Mouse (Mus musculus) telencephalon, adult 2 months (tissue): ENCODE data around the gene Trmt2a.

Source experiments
- DNase-seq: peaks from one replicate; pipeline ENCODE4 v3.0.0-alpha.2; 2011; ENCODE audit warnings: low read depth, low spot score

The Trmt2a gene

GRCm38 (mm10) chr16:18231047-18231446, 17.4 kb upstream of the Trmt2a start:
- DNase-seq, result no peak

GRCm38 (mm10) chr16:18231451-18231850, 17.0 kb upstream of the Trmt2a start:
- DNase-seq, result no peak

GRCm38 (mm10) chr16:18233451-18233850, 15.0 kb upstream of the Trmt2a start:
- no peak for DNase-seq

GRCm38 (mm10) chr16:18233919-18234670, 14.4 kb upstream of the Trmt2a start:
- no peak for DNase-seq

- no peak for DNase-seq
Observed at GRCm38 (mm10) chr16:18234671-18235388, 13.6 kb upstream of the Trmt2a start, which contains the start of gene Zdhhc8. Gene Zdhhc8, minus strand, starts transcription at chr16:18235136.

GRCm38 (mm10) chr16:18235389-18236065, 13.0 kb upstream of the Trmt2a start:
- DNase-seq, result no peak

- no peak for DNase-seq
Observed at GRCm38 (mm10) chr16:18236676-18237501, 11.6 kb upstream of the Trmt2a start.

- DNase-seq, result no peak
Observed at GRCm38 (mm10) chr16:18241581-18241980, 6.9 kb upstream of the Trmt2a start.

GRCm38 (mm10) chr16:18247521-18248399, 719 bp upstream of the Trmt2a start:
- no peak for DNase-seq

- no peak for DNase-seq
Observed at GRCm38 (mm10) chr16:18249364-18249967, 987 bp downstream of the Trmt2a start.

- DNase-seq, result no peak
Observed at GRCm38 (mm10) chr16:18250231-18250630, 1.8 kb downstream of the Trmt2a start.

GRCm38 (mm10) chr16:18250828-18251790, 2.6 kb downstream of the Trmt2a start:
- no peak for DNase-seq

- DNase-seq, result no peak
Observed at GRCm38 (mm10) chr16:18252736-18253135, 4.3 kb downstream of the Trmt2a start.

- DNase-seq, result no peak
Observed at GRCm38 (mm10) chr16:18253866-18254265, 5.4 kb downstream of the Trmt2a start.

GRCm38 (mm10) chr16:18258221-18258620, 9.7 kb downstream of the Trmt2a start, which contains the start of gene Gm49776:
Gene Gm49776, minus strand, starts transcription at chr16:18258321.
- no peak for DNase-seq

- DNase-seq, result no peak
Observed at GRCm38 (mm10) chr16:18265024-18265423, 16.5 kb downstream of the Trmt2a start.

- no peak for DNase-seq
Observed at GRCm38 (mm10) chr16:18268182-18268581, 19.7 kb downstream of the Trmt2a start.

- no peak for DNase-seq
Observed at GRCm38 (mm10) chr16:18275166-18275565, 26.7 kb downstream of the Trmt2a start.

- no peak for DNase-seq
Observed at GRCm38 (mm10) chr16:18288166-18288565, 39.7 kb downstream of the Trmt2a start.
